Mouse (Mus musculus): ENCODE measurements around the gene Mcm3ap. TPM values are rescaled to one million over a fixed set of nuclear protein-coding genes. Genes with fewer than 3 reads are reported as not detected.

Gene Mcm3ap
- total RNA-seq, 2 experiments from 2014 or later: 50.8 to 54.8 TPM

Other genes with a start within 250 kb of the Mcm3ap start
- 10 to 100 TPM; 72.9 to 77.5 TPM for gene Prmt2, start 231.1 kb upstream of the Mcm3ap start, total RNA-seq (2021)
- gene S100b, start 215.1 kb upstream of the Mcm3ap start, total RNA-seq (2021): 100 to 1,000 TPM; 117 to 140 TPM
- gene Dip2a, start 123.6 kb upstream of the Mcm3ap start, total RNA-seq (2021): 10 to 100 TPM; 55.2 to 56.6 TPM
- not detected for gene AC141477.1, start 28.5 kb upstream of the Mcm3ap start, total RNA-seq (2021)
- gene Pcnt, start 26.1 kb upstream of the Mcm3ap start, total RNA-seq (2021): 10 to 100 TPM; 17.1 to 20.8 TPM
- not detected for gene 2610028H24Rik, start 19.8 kb upstream of the Mcm3ap start, total RNA-seq (2021)
- gene Ybey, start 187 bp downstream of the Mcm3ap start, total RNA-seq (2021): 1 to 10 TPM; 4.3 TPM
- gene Lss, start 62.7 kb downstream of the Mcm3ap start, total RNA-seq (2021): 10 to 100 TPM; 48.1 to 48.7 TPM
- not detected for gene Spatc1l, start 93.3 kb downstream of the Mcm3ap start, total RNA-seq (2021)
- gene Ftcd, start 106.7 kb downstream of the Mcm3ap start, total RNA-seq (2021): not detected
- 1 to 10 TPM; 5.0 to 6.1 TPM for gene Col6a2, start 154.7 kb downstream of the Mcm3ap start, total RNA-seq (2021)